Mouse (Mus musculus) lung, adult 2 months (tissue): Measurements from ENCODE around the gene Gm20388.

Experiments used
- CTCF ChIP-seq: fragments of 200-500 bp; IDR thresholded peaks from 2 replicates; pipeline ENCODE4 v1.5.1; 2011; ENCODE audit warnings: mild to moderate bottlenecking, low read length, control low read depth; ENCODE audit not compliant: insufficient read depth
- POLR2A ChIP-seq: fragments of 200-500 bp; IDR thresholded peaks from 2 replicates; pipeline ENCODE4 v1.6.1; 2011; ENCODE audit warnings: low read depth, mild to moderate bottlenecking, control low read depth, low read length, borderline replicate concordance; ENCODE audit errors: extremely low read depth

GRCm38 (mm10) chr8:120515214-120515613 lies 604.6 kb downstream of the Gm20388 start:
- no peak for TF ChIP-seq POLR2A
- no peak for TF ChIP-seq CTCF
